11 mouse cellular contexts compared by ENCODE assay signal in the genomic region with DNA sequence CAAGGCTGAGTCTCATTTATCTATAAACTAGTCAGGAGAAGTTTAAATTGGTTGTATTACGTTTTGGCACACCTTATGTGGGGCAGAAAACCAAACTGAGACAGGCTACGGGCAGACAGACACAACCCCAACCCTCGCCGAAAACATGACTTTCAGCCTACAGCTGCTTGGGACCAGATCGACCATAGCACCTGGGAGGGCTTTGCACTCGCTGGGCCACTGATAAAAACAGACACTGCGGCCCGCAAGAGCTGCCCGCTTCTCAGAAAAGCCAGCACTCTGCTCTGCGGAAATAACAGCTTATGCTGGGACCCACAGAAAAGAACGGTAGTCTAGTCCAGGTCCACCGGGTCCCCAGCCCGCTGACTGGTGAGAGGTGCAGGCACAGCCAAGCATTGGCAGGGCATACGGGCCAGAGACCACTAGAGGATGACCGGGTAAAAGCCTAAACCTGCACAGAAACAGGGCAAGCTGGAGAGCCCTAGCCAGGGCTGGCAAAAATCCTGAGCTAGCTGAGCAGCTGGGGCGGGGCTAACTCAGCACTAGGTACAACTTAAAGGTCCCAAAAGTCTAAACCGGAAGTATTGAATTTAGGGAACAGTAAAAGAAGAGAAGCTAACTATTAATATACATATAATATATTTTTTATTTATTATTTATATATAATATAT. TPM values are rescaled to one million over a fixed set of nuclear protein-coding genes. Genes with fewer than 3 reads are reported as not detected.
DNase-seq lines count a peak whose midpoint lies in the region; ATAC-seq and TF ChIP-seq lines count a peak whose summit lies in the region.
"Had no signal": no experiment of that assay in that cellular context is flagged by ENCODE, and none has a peak within 500 bp of the region (broad histone marks: within the 10 kb centered on the region; RNA-seq: fewer than 3 reads in every experiment).

No protein-coding gene starts in this region.

- TF ChIP-seq EP300 in MEL (IDR thresholded peaks at IDR 0.05; ENCODE audit: low read depth in 1 of 2, low read length in 2 of 2): 0 out of 4 replicates have a peak, but pooled peaks of 1 of the 2 experiments have one; percentile 13
- no peak for TF ChIP-seq EP300 in liver, postnatal 0 days (IDR thresholded peaks at IDR 0.05; ENCODE audit: low read depth)

- 53% methylated on average over 17 of the region's 17 CpGs for WGBS in intestine, embryonic 14.5 days
- WGBS in intestine, postnatal 0 days: 55% methylated on average over 17 of the region's 17 CpGs
- WGBS in liver, postnatal 0 days (ENCODE audit: insufficient replicate concordance): 38% methylated on average over 17 of the region's 17 CpGs

- no peak overlapping the region for H3K9ac ChIP-seq in intestine, embryonic 14.5 days (ENCODE audit: low read length)
- no peak overlapping the region for H3K9ac ChIP-seq in intestine, postnatal 0 days (ENCODE audit: low read depth, low read length)
- H3K9ac ChIP-seq in MEL (ENCODE audit: control insufficient read depth, low read depth, low read length, poor library complexity, severe bottlenecking): peak overlapping the region; percentile 73
- H3K9ac ChIP-seq in liver, postnatal 0 days (replicated peaks): peak overlapping the region; percentile 8; the same call in 1 of the 2 replicates
- H3K9ac ChIP-seq: embryonic facial prominence, embryonic 15.5 days had no signal

- H3K4me1 ChIP-seq in intestine, embryonic 14.5 days (replicated peaks; ENCODE audit: control insufficient read depth, insufficient read depth, low read length): no peaks in the 10 kb centered on the region
- no peaks in the 10 kb centered on the region for H3K4me1 ChIP-seq in intestine, postnatal 0 days (replicated peaks; ENCODE audit: control insufficient read depth, insufficient read depth, low read length)
- 0 out of 4 replicates have a peak, but pooled peaks cover 0 to 3% of the 10 kb centered on the region in 2 experiments for H3K4me1 ChIP-seq in MEL (ENCODE audit: control insufficient read depth in 1 of 2, insufficient read depth in 2 of 2, low read length in 2 of 2)
- H3K4me1 ChIP-seq in erythroblast, embryonic 14.5 days (ENCODE audit: control insufficient read depth): peaks cover 5% of the 10 kb centered on the region
- peaks cover 4% of the 10 kb centered on the region; the same call in 1 of the 2 replicates for H3K4me1 ChIP-seq in liver, postnatal 0 days (ENCODE audit: insufficient read depth)

- H3K79me2 ChIP-seq in MEL (ENCODE audit: control insufficient read depth, insufficient read depth, low read length, poor library complexity): no peaks in the 10 kb centered on the region; the same call in 1 of the 2 replicates

- TF ChIP-seq CTCF in intestine, postnatal 0 days (IDR thresholded peaks at IDR 0.05; ENCODE audit: low read depth): no peak
- no peak for TF ChIP-seq CTCF in MEL (IDR thresholded peaks at IDR 0.05 in 2 of 3, conservative IDR thresholded peaks at IDR 0.05 in 1 of 3; ENCODE audit: control insufficient read depth in 1 of 3, insufficient read depth in 1 of 3, low read depth in 2 of 3, low read length in 3 of 3, poor library complexity in 1 of 3, severe bottlenecking in 1 of 3)
- no peak for TF ChIP-seq CTCF in liver, postnatal 0 days (IDR thresholded peaks at IDR 0.05; ENCODE audit: low read depth)

- DNase-seq in intestine, embryonic 14.5 days (ENCODE audit: low spot score): no peak
- peak; percentile 78 for DNase-seq in MEL (ENCODE audit: low read depth, low spot score)
- no peak for DNase-seq in liver, postnatal 0 days
- no peak for DNase-seq in urinary bladder, postnatal 25 days (ENCODE audit: low spot score)
- no peak for DNase-seq in adrenal gland, postnatal 10 days
- DNase-seq: gastrocnemius, postnatal 10 days; kidney, adult 18-20 months; lung, adult 18-20 months had no signal

- H3K36me3 ChIP-seq in intestine, embryonic 14.5 days (ENCODE audit: control insufficient read depth, insufficient read depth, low read length): no peaks in the 10 kb centered on the region
- no peaks in the 10 kb centered on the region for H3K36me3 ChIP-seq in intestine, postnatal 0 days (ENCODE audit: control insufficient read depth, insufficient read depth)
- H3K36me3 ChIP-seq in MEL (ENCODE audit: control insufficient read depth in 1 of 2, insufficient read depth in 2 of 2, low read length in 2 of 2): peaks cover 0 to 2% of the 10 kb centered on the region in 2 experiments; a peak in 1 of 4 replicates
- H3K36me3 ChIP-seq in erythroblast, embryonic 14.5 days (ENCODE audit: control insufficient read depth): no peaks in the 10 kb centered on the region
- no peaks in the 10 kb centered on the region for H3K36me3 ChIP-seq in liver, postnatal 0 days (replicated peaks; ENCODE audit: insufficient read depth, low read length)
- H3K36me3 ChIP-seq: embryonic facial prominence, embryonic 15.5 days had no signal

- TF ChIP-seq RAD21 in MEL (IDR thresholded peaks at IDR 0.05; ENCODE audit: low read depth, low read length): no peak

- peak in 1 of 2 experiments; percentile 42; a peak in 1 of 4 replicates for TF ChIP-seq POLR2A in MEL (IDR thresholded peaks at IDR 0.05; ENCODE audit: control insufficient read depth in 1 of 2, insufficient read depth in 1 of 2, low read depth in 1 of 2, low read length in 2 of 2, poor library complexity in 1 of 2)

- no peak overlapping the region for H3K4me2 ChIP-seq in intestine, embryonic 14.5 days (ENCODE audit: low read length)
- no peak overlapping the region for H3K4me2 ChIP-seq in intestine, postnatal 0 days (replicated peaks; ENCODE audit: low read depth)
- H3K4me2 ChIP-seq in liver, postnatal 0 days (ENCODE audit: low read depth, low read length): peak overlapping the region; percentile 57
- H3K4me2 ChIP-seq: embryonic facial prominence, embryonic 15.5 days had no signal

- H3K27me3 ChIP-seq in intestine, embryonic 14.5 days (replicated peaks; ENCODE audit: control insufficient read depth, insufficient read depth, low read length): no peaks in the 10 kb centered on the region
- H3K27me3 ChIP-seq in intestine, postnatal 0 days (replicated peaks; ENCODE audit: control insufficient read depth, insufficient read depth, low read length): no peaks in the 10 kb centered on the region
- no peaks in the 10 kb centered on the region for H3K27me3 ChIP-seq in MEL (ENCODE audit: control insufficient read depth in 1 of 2, insufficient read depth in 2 of 2, low read length in 2 of 2)
- no peaks in the 10 kb centered on the region for H3K27me3 ChIP-seq in erythroblast, embryonic 14.5 days (ENCODE audit: control insufficient read depth)
- no peaks in the 10 kb centered on the region for H3K27me3 ChIP-seq in liver, postnatal 0 days (ENCODE audit: insufficient read depth, low read length)
- H3K27me3 ChIP-seq: embryonic facial prominence, embryonic 15.5 days had no signal

- 0 out of 2 replicates have a peak, but pooled peaks have one; percentile 27 for ATAC-seq in intestine, embryonic 14.5 days (replicated peaks; ENCODE audit: low FRiP score, low TSS enrichment, low read depth)
- ATAC-seq in intestine, postnatal 0 days: no peak
- ATAC-seq in liver, postnatal 0 days: peak; percentile 61

- no peaks in the 10 kb centered on the region for H3K9me3 ChIP-seq in intestine, embryonic 14.5 days (ENCODE audit: control insufficient read depth, low read length)
- H3K9me3 ChIP-seq in intestine, postnatal 0 days (ENCODE audit: control insufficient read depth): no peaks in the 10 kb centered on the region
- no peaks in the 10 kb centered on the region for H3K9me3 ChIP-seq in MEL (replicated peaks; ENCODE audit: insufficient read depth, low read length)
- H3K9me3 ChIP-seq in erythroblast, embryonic 14.5 days (ENCODE audit: control insufficient read depth, low read length): no peaks in the 10 kb centered on the region
- H3K9me3 ChIP-seq in liver, postnatal 0 days (ENCODE audit: low read length): no peaks in the 10 kb centered on the region
- H3K9me3 ChIP-seq: embryonic facial prominence, embryonic 15.5 days had no signal

- no peak overlapping the region for H3K4me3 ChIP-seq in intestine, embryonic 14.5 days (ENCODE audit: low read depth, low read length)
- no peak overlapping the region for H3K4me3 ChIP-seq in intestine, postnatal 0 days (ENCODE audit: low read depth, low read length)
- H3K4me3 ChIP-seq in MEL (ENCODE audit: control insufficient read depth in 1 of 2, insufficient read depth in 1 of 2, low read depth in 2 of 2, low read length in 2 of 2): peak overlapping the region; percentile 69 to 86
- H3K4me3 ChIP-seq in erythroblast, embryonic 14.5 days (replicated peaks): peak overlapping the region; percentile 20
- no peak overlapping the region for H3K4me3 ChIP-seq in liver, postnatal 0 days (ENCODE audit: low read depth, low read length)
- H3K4me3 ChIP-seq: embryonic facial prominence, embryonic 15.5 days had no signal

- H3K27ac ChIP-seq in intestine, embryonic 14.5 days (ENCODE audit: low read depth): no peak overlapping the region
- H3K27ac ChIP-seq in intestine, postnatal 0 days (ENCODE audit: low read depth, low read length): no peak overlapping the region
- H3K27ac ChIP-seq in MEL (ENCODE audit: control insufficient read depth, low read depth, low read length): peak overlapping the region; percentile 59
- peak overlapping the region; percentile 48 for H3K27ac ChIP-seq in liver, postnatal 0 days (ENCODE audit: low read depth)
- H3K27ac ChIP-seq: embryonic facial prominence, embryonic 15.5 days had no signal

TF ChIP-seq in MEL, 35 proteins besides CTCF, POLR2A, EP300 and RAD21 (continues in another document):
- 0 out of 2 replicates have a peak, but pooled peaks have one; percentile 28 for TF ChIP-seq MXI1 (IDR thresholded peaks at IDR 0.05; ENCODE audit: low read depth, low read length)

RNA-seq across cellular contexts. Expression of a gene that starts 12.0 kb away (rescaled TPM):
- polyA plus RNA-seq in intestine, embryonic 14.5 days (2014; fragmentation: Nextera tagmentation; extraction: Ambion mirVana): 57.7 and 66.5 TPM in 2 replicates
- polyA plus RNA-seq in intestine, postnatal 0 days (2015; fragmentation: Nextera tagmentation; extraction: Ambion mirVana): 82.3 and 91.7 TPM in 2 replicates
- total RNA-seq in MEL (2012; rRNA removed): 40.3 and 40.4 TPM in 2 replicates
- 10 to 100 TPM in 1 of 2 experiments, not detected in 1; 64.4 TPM for polyA plus RNA-seq in MEL (2012; ENCODE audit: insufficient read depth in 1 of 2, insufficient read length in 2 of 2, low read depth in 1 of 2, low replicate concordance in 2 of 2, missing spikeins in 1 of 2)
- polyA plus RNA-seq in erythroblast, embryonic 14.5 days (2012): 2.5 and 2.6 TPM in 2 replicates
- polyA plus RNA-seq in liver, postnatal 0 days (2015; fragmentation: Nextera tagmentation; extraction: Ambion mirVana): 302 and 303 TPM in 2 replicates
- total RNA-seq in adrenal gland, postnatal 10 days (2021): 100 to 1,000 TPM; 175 to 226 TPM

RNA-seq across cellular contexts. Expression of a gene that starts 25.4 kb away (rescaled TPM):
- 44.5 and 45.1 TPM in 2 replicates for polyA plus RNA-seq in intestine, embryonic 14.5 days (2014; fragmentation: Nextera tagmentation; extraction: Ambion mirVana)
- polyA plus RNA-seq in intestine, postnatal 0 days (2015; fragmentation: Nextera tagmentation; extraction: Ambion mirVana): 27.9 and 28.5 TPM in 2 replicates
- 4.2 and 4.9 TPM in 2 replicates for total RNA-seq in MEL (2012; rRNA removed)
- 10 to 100 TPM in 1 of 2 experiments, not detected in 1; 29.1 TPM for polyA plus RNA-seq in MEL (2012; ENCODE audit: insufficient read depth in 1 of 2, insufficient read length in 2 of 2, low read depth in 1 of 2, low replicate concordance in 2 of 2, missing spikeins in 1 of 2)
- 0.07 and 0.35 TPM in 2 replicates for polyA plus RNA-seq in erythroblast, embryonic 14.5 days (2012)
- polyA plus RNA-seq in liver, postnatal 0 days (2015; fragmentation: Nextera tagmentation; extraction: Ambion mirVana): 22.6 and 28.3 TPM in 2 replicates
- total RNA-seq in adrenal gland, postnatal 10 days (2021): 10 to 100 TPM; 35.2 to 39.1 TPM

Comparison
In these comparisons a context has a peak if more than half of its experiments do, and no peak if none do; other contexts are left out.
1. H3K27ac ChIP-seq: peak in MEL (single experiment) and liver, postnatal 0 days (single experiment); none in intestine, embryonic 14.5 days (single experiment) and intestine, postnatal 0 days (single experiment).
2. H3K4me3 ChIP-seq: peak in MEL (2 of 2) and erythroblast, embryonic 14.5 days (single experiment); none in intestine, embryonic 14.5 days (single experiment), intestine, postnatal 0 days (single experiment) and liver, postnatal 0 days (single experiment).
3. H3K9ac ChIP-seq: peak in MEL (single experiment) and liver, postnatal 0 days (single experiment); none in intestine, embryonic 14.5 days (single experiment) and intestine, postnatal 0 days (single experiment).
4. RNA of a gene that starts 12.0 kb away (polyA plus RNA-seq): 302 to 303 TPM in liver, postnatal 0 days, 64.4 TPM in MEL, 82.3 to 91.7 TPM in intestine, postnatal 0 days and 57.7 to 66.5 TPM in intestine, embryonic 14.5 days; 2.5 to 2.6 TPM in erythroblast, embryonic 14.5 days; every median in the first group is over 10 times any median in the second.